Mouse (Mus musculus): Measurements from ENCODE around the gene Snd1. TPM values are rescaled to one million over a fixed set of nuclear protein-coding genes. Genes with fewer than 3 reads are reported as not detected.

The Snd1 gene
- polyA plus RNA-seq, 1 experiment from 2014 or later: 139 TPM

- Histone ChIP-seq H3K27me3 (replicated peaks; ENCODE audit: control insufficient read depth, insufficient read depth, low read length) (no peaks in the 10 kb centered on the region), H3K36me3 (ENCODE audit: control insufficient read depth, insufficient read depth, low read length) (peaks cover 35% of the 10 kb centered on the region), H3K4me2 (ENCODE audit: low read length) (no peak overlapping the region), H3K4me3 (ENCODE audit: low read depth, low read length) (no peak overlapping the region), H3K9ac (ENCODE audit: low read length) (no peak overlapping the region), H3K9me3 (ENCODE audit: control insufficient read depth, low read length) (no peaks in the 10 kb centered on the region), H3K4me1 (replicated peaks; ENCODE audit: control insufficient read depth, insufficient read depth, low read length) (no peaks in the 10 kb centered on the region), H3K27ac (ENCODE audit: low read depth) (no peak overlapping the region)
- ATAC-seq (replicated peaks; ENCODE audit: low FRiP score, low TSS enrichment, low read depth): no peak
- DNase-seq (ENCODE audit: low spot score): no peak
- 74% methylated on average over 6 of the region's 6 CpGs for WGBS
Observed at GRCm38 (mm10) chr6:28542298-28542701, 67.4 kb downstream of the Snd1 start.

- DNase-seq (ENCODE audit: low spot score) (no peak), ATAC-seq (replicated peaks; ENCODE audit: low FRiP score, low TSS enrichment, low read depth) (no peak)
- Histone ChIP-seq H3K4me2 (ENCODE audit: low read length) (no peak overlapping the region), H3K4me3 (ENCODE audit: low read depth, low read length) (no peak overlapping the region), H3K9ac (ENCODE audit: low read length) (no peak overlapping the region), H3K9me3 (ENCODE audit: control insufficient read depth, low read length) (no peaks in the 10 kb centered on the region), H3K27ac (ENCODE audit: low read depth) (no peak overlapping the region), H3K27me3 (replicated peaks; ENCODE audit: control insufficient read depth, insufficient read depth, low read length) (no peaks in the 10 kb centered on the region), H3K4me1 (replicated peaks; ENCODE audit: control insufficient read depth, insufficient read depth, low read length) (no peaks in the 10 kb centered on the region), H3K36me3 (ENCODE audit: control insufficient read depth, insufficient read depth, low read length) (peaks cover 40% of the 10 kb centered on the region)
- 89% methylated on average over 2 of the region's 2 CpGs for WGBS
Observed at GRCm38 (mm10) chr6:28546943-28547342, 72.0 kb downstream of the Snd1 start.

GRCm38 (mm10) chr6:28549374-28549773, 74.4 kb downstream of the Snd1 start:
- no peak for ATAC-seq (replicated peaks; ENCODE audit: low FRiP score, low TSS enrichment, low read depth)
- H3K36me3 ChIP-seq (ENCODE audit: control insufficient read depth, insufficient read depth, low read length): peaks cover 46% of the 10 kb centered on the region
- no peak for DNase-seq (ENCODE audit: low spot score)

GRCm38 (mm10) chr6:28550255-28551004, 75.5 kb downstream of the Snd1 start:
- Histone ChIP-seq H3K27me3 (replicated peaks; ENCODE audit: control insufficient read depth, insufficient read depth, low read length) (no peaks in the 10 kb centered on the region), H3K4me2 (ENCODE audit: low read length) (no peak overlapping the region), H3K9me3 (ENCODE audit: control insufficient read depth, low read length) (no peaks in the 10 kb centered on the region), H3K4me3 (ENCODE audit: low read depth, low read length) (no peak overlapping the region), H3K36me3 (ENCODE audit: control insufficient read depth, insufficient read depth, low read length) (peaks cover 45% of the 10 kb centered on the region), H3K27ac (ENCODE audit: low read depth) (no peak overlapping the region), H3K4me1 (replicated peaks; ENCODE audit: control insufficient read depth, insufficient read depth, low read length) (no peaks in the 10 kb centered on the region), H3K9ac (ENCODE audit: low read length) (no peak overlapping the region)
- DNase-seq (ENCODE audit: low spot score) (no peak), ATAC-seq (replicated peaks; ENCODE audit: low FRiP score, low TSS enrichment, low read depth) (no peak)
- WGBS: 78% methylated on average over 7 of the region's 7 CpGs

More at GRCm38 (mm10) chr6:28549374-28549773, 74.4 kb downstream of the Snd1 start:
- Histone ChIP-seq H3K9ac (ENCODE audit: low read length) (no peak overlapping the region), H3K4me3 (ENCODE audit: low read depth, low read length) (no peak overlapping the region), H3K27ac (ENCODE audit: low read depth) (no peak overlapping the region), H3K27me3 (replicated peaks; ENCODE audit: control insufficient read depth, insufficient read depth, low read length) (no peaks in the 10 kb centered on the region), H3K9me3 (ENCODE audit: control insufficient read depth, low read length) (no peaks in the 10 kb centered on the region), H3K4me2 (ENCODE audit: low read length) (no peak overlapping the region), H3K4me1 (replicated peaks; ENCODE audit: control insufficient read depth, insufficient read depth, low read length) (no peaks in the 10 kb centered on the region)
- 90% methylated on average over 2 of the region's 2 CpGs for WGBS

- Histone ChIP-seq H3K9me3 (ENCODE audit: control insufficient read depth, low read length) (no peaks in the 10 kb centered on the region), H3K9ac (ENCODE audit: low read length) (no peak overlapping the region), H3K27ac (ENCODE audit: low read depth) (no peak overlapping the region), H3K27me3 (replicated peaks; ENCODE audit: control insufficient read depth, insufficient read depth, low read length) (no peaks in the 10 kb centered on the region), H3K4me1 (replicated peaks; ENCODE audit: control insufficient read depth, insufficient read depth, low read length) (no peaks in the 10 kb centered on the region), H3K4me3 (ENCODE audit: low read depth, low read length) (no peak overlapping the region), H3K36me3 (ENCODE audit: control insufficient read depth, insufficient read depth, low read length) (peaks cover 34% of the 10 kb centered on the region), H3K4me2 (ENCODE audit: low read length) (no peak overlapping the region)
- DNase-seq (ENCODE audit: low spot score): no peak
- ATAC-seq (replicated peaks; ENCODE audit: low FRiP score, low TSS enrichment, low read depth): no peak
- 83% methylated on average over 1 of the region's 1 CpGs for WGBS
Observed at GRCm38 (mm10) chr6:28554470-28554869, 79.5 kb downstream of the Snd1 start.

GRCm38 (mm10) chr6:28555002-28555401, 80.1 kb downstream of the Snd1 start:
- no peak for DNase-seq (ENCODE audit: low spot score)
- Histone ChIP-seq H3K4me3 (ENCODE audit: low read depth, low read length) (no peak overlapping the region), H3K27ac (ENCODE audit: low read depth) (no peak overlapping the region), H3K36me3 (ENCODE audit: control insufficient read depth, insufficient read depth, low read length) (peaks cover 35% of the 10 kb centered on the region), H3K9me3 (ENCODE audit: control insufficient read depth, low read length) (no peaks in the 10 kb centered on the region), H3K4me1 (replicated peaks; ENCODE audit: control insufficient read depth, insufficient read depth, low read length) (no peaks in the 10 kb centered on the region), H3K27me3 (replicated peaks; ENCODE audit: control insufficient read depth, insufficient read depth, low read length) (no peaks in the 10 kb centered on the region), H3K4me2 (ENCODE audit: low read length) (no peak overlapping the region), H3K9ac (ENCODE audit: low read length) (no peak overlapping the region)
- WGBS: 77% methylated on average over 6 of the region's 6 CpGs
- ATAC-seq (replicated peaks; ENCODE audit: low FRiP score, low TSS enrichment, low read depth): no peak

GRCm38 (mm10) chr6:28555428-28555827, 80.5 kb downstream of the Snd1 start:
- 87% methylated on average over 7 of the region's 7 CpGs for WGBS

GRCm38 (mm10) chr6:28557728-28558127, 82.8 kb downstream of the Snd1 start:
- WGBS: 81% methylated on average over 6 of the region's 6 CpGs

More at GRCm38 (mm10) chr6:28555428-28555827, 80.5 kb downstream of the Snd1 start:
- H3K4me2 ChIP-seq (ENCODE audit: low read length): no peak overlapping the region
- no peak for ATAC-seq (replicated peaks; ENCODE audit: low FRiP score, low TSS enrichment, low read depth)
- H3K9ac ChIP-seq (ENCODE audit: low read length): no peak overlapping the region
- peaks cover 40% of the 10 kb centered on the region for H3K36me3 ChIP-seq (ENCODE audit: control insufficient read depth, insufficient read depth, low read length)
- H3K27ac ChIP-seq (ENCODE audit: low read depth): no peak overlapping the region
- H3K4me3 ChIP-seq (ENCODE audit: low read depth, low read length): no peak overlapping the region
- H3K27me3 ChIP-seq (replicated peaks; ENCODE audit: control insufficient read depth, insufficient read depth, low read length): no peaks in the 10 kb centered on the region
- no peaks in the 10 kb centered on the region for H3K4me1 ChIP-seq (replicated peaks; ENCODE audit: control insufficient read depth, insufficient read depth, low read length)
- DNase-seq (ENCODE audit: low spot score): no peak
- no peaks in the 10 kb centered on the region for H3K9me3 ChIP-seq (ENCODE audit: control insufficient read depth, low read length)

GRCm38 (mm10) chr6:28559419-28559818, 84.5 kb downstream of the Snd1 start:
- no peak overlapping the region for H3K4me2 ChIP-seq (ENCODE audit: low read length)
- H3K27ac ChIP-seq (ENCODE audit: low read depth): no peak overlapping the region
- no peaks in the 10 kb centered on the region for H3K4me1 ChIP-seq (replicated peaks; ENCODE audit: control insufficient read depth, insufficient read depth, low read length)
- H3K36me3 ChIP-seq (ENCODE audit: control insufficient read depth, insufficient read depth, low read length): peaks cover 30% of the 10 kb centered on the region; the same call in 1 of the 2 replicates
- no peak overlapping the region for H3K4me3 ChIP-seq (ENCODE audit: low read depth, low read length)
- no peak overlapping the region for H3K9ac ChIP-seq (ENCODE audit: low read length)
- DNase-seq (ENCODE audit: low spot score) (no peak), ATAC-seq (replicated peaks; ENCODE audit: low FRiP score, low TSS enrichment, low read depth) (no peak)
- H3K27me3 ChIP-seq (replicated peaks; ENCODE audit: control insufficient read depth, insufficient read depth, low read length): no peaks in the 10 kb centered on the region
- WGBS: 92% methylated on average over 2 of the region's 2 CpGs
- no peaks in the 10 kb centered on the region for H3K9me3 ChIP-seq (ENCODE audit: control insufficient read depth, low read length)

More at GRCm38 (mm10) chr6:28557728-28558127, 82.8 kb downstream of the Snd1 start:
- Histone ChIP-seq H3K27me3 (replicated peaks; ENCODE audit: control insufficient read depth, insufficient read depth, low read length) (no peaks in the 10 kb centered on the region), H3K4me3 (ENCODE audit: low read depth, low read length) (no peak overlapping the region), H3K36me3 (ENCODE audit: control insufficient read depth, insufficient read depth, low read length) (peaks cover 37% of the 10 kb centered on the region), H3K4me1 (replicated peaks; ENCODE audit: control insufficient read depth, insufficient read depth, low read length) (no peaks in the 10 kb centered on the region), H3K9me3 (ENCODE audit: control insufficient read depth, low read length) (no peaks in the 10 kb centered on the region), H3K9ac (ENCODE audit: low read length) (no peak overlapping the region), H3K4me2 (ENCODE audit: low read length) (no peak overlapping the region), H3K27ac (ENCODE audit: low read depth) (no peak overlapping the region)
- no peak for DNase-seq (ENCODE audit: low spot score)
- no peak for ATAC-seq (replicated peaks; ENCODE audit: low FRiP score, low TSS enrichment, low read depth)
